Mouse (Mus musculus) testis, postnatal 10 days (tissue): Measurements from ENCODE around the gene Fgfr2.

Source experiments
- DNase-seq: peaks from one replicate; pipeline ENCODE4 v3.0.0; 2021; ENCODE audit warnings: low spot score

Fgfr2 gene

DNA sequence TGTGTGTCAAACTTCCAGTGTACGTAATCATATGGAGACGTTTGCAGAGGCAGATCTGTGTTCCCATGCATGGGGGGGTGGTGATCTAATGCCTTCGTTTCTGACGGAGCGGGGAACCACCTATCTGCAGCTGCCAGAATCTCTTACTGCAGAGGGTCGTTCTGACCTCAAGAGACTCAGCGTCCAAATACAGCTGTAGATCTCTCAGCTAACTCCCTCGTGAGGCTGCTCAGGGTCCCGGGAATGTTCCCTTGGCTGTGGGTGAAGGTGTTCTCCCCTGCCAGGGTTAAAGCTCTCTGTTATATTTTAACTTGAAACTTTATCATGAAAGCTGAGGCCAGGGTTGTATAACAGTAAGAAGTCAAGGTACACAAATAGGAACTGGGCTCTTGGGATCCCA, 2414.2 kb downstream of the Fgfr2 start:
- DNase-seq, result no peak

GRCm38 (mm10) chr7:130705230-130705629, 2417.9 kb downstream of the Fgfr2 start:
- no peak for DNase-seq

DNA sequence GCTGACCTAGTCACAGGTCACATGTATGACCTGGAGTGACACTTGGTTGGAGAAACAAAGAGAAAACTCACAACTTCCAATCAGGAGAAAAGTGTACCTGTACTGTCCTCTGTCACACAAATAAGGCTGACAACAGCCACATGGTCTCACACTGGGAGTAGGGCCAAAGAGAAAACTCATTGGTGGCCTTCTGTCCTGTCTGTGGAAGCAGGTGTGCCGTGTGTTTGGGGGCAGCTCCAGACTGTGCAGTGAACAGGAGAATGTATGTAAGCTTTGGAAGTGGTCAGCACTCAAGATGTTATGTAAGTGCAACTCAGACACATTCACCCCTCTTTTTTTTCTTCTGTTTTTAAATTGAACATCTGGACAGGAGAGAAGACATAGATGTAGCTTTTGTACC, 2421.8 kb downstream of the Fgfr2 start:
- DNase-seq, result no peak

- no peak for DNase-seq
These were observed 2424.7 kb downstream of the Fgfr2 start for GRCm38 (mm10) chr7:130698480-130698879.

DNA sequence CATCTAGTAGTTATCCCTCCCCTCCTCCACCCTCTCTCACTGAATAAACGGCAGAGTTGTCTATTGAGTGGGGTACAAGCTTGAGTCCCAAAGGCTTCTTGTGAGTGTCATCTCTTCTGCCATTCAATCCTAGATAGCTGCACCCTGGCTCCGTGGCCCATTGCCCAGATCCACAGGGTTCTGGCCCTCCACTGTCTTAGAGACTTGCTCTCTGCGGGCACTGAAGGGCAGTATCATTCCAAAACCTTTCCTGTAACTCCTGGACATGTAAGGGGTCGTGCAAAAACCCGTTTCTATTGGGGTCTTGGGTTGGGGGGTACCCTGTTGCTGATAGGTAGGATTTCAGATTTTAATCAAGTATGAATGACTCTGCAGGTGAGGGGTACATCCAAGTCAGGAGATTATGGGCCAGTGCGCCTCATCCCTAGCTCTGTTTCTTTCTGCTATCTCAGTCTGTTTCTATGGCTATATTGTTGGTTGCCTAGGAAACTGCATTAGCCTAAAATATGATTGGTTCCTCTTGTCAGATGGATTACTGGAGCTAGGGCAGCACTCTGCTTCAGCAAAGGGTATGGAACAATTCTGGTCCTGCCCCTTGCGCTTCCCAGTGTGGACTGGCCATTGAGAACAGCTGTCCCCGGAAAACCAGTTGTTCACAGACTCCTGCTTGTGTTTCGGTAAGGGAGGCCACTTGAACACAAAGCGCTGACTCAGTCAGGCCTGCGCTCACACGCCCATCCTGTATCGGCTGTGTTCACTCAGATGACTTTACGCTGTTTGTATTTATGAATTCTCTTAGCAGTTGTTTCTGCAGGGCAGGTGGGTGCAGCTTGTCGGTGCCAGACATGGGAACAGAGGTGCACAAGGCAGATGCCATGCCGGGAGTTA, 2426.6 kb downstream of the Fgfr2 start:
- no peak for DNase-seq

DNA sequence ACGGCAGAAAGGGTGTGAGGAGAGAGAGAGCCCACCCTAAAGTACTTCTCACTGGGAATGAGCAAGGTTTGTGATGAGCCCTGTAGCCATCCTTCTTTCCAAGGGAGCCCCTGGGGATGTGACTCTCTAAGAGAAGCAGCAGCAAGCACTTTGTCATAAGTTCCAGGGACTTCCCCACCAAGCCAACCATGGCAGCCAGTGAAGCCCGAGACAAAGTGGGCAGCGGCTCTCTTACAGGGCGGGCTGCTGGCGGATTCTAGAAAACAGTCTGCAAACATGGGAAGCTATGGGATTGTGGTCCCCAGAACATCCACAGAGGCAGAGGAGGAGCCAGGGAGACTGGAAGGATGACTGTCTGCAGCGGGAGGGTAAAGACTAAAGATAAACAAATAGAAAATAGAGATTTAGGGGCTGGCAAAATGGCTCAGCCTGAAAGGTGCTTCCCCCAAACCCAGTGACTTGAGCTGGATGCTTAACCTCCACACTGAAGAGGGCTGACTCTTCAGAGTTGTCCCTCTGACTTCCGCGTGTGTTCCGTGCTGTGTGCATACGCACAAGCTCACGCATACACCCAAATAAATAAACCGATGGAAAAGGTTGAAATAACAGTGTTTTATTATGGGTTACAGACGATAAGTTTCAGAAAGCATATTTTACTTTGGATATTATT, 2427.3 kb downstream of the Fgfr2 start:
- DNase-seq, result no peak

DNA sequence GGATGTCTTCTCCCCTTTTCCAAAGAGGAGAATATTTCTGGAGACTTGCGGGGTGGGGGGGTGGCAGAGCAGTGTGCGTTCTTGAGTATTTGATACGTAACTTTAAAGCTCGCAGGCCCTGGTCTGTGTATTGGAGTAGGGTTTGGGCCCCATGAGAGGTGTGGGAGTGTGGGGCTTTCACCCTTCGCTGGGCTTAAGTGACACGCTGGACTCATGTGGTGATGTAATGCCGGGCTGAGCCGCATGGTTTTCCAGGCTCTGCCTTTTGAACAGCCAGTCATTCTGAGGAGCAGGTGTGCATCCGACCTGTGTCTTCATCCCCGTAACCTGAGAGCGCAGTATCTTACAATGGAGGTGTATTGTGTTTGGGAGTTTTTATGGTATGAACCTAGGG, 2429.4 kb downstream of the Fgfr2 start:
- no peak for DNase-seq

DNA sequence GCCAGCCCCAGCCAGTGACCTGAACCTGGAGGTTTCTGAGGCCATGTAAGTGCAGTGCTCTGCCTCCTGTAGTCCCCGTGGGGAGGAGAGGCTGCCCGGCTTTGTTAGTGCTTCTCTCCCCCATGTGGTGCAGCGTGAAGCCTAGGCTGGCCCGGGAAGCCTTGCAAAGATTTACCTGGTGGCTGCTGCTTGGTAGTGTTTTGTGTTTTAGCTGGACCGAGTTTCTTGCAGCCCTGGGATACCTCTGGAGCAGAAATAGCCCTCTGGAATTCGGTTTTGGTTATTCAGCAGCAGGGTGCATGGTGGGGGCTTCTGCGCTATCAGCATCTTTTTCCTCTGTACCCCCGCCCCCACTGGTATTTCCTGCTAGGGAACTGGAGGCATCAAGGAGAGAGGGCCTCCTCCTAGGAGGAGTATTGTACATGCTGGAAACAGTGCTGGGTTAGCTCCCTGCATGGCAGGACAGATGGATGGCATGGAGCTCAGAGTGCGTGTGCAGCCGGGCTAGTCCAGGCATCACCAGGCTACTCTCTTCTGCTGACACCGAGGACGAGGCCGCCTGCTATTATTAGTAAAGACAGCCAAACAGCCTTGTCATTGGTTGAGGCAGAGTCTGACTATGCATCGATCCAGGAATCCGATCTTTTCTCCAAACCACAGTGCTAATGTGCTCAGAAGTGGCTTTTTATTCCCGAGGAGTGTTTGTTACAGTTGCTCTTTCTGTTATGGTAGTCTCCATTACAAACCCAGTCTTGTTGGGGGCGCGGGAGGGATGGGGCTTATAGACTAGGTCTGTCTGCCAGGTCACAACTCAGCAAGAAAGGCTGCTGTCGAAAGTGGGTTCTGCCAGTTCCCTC, 2430.0 kb downstream of the Fgfr2 start:
- no peak for DNase-seq

DNA sequence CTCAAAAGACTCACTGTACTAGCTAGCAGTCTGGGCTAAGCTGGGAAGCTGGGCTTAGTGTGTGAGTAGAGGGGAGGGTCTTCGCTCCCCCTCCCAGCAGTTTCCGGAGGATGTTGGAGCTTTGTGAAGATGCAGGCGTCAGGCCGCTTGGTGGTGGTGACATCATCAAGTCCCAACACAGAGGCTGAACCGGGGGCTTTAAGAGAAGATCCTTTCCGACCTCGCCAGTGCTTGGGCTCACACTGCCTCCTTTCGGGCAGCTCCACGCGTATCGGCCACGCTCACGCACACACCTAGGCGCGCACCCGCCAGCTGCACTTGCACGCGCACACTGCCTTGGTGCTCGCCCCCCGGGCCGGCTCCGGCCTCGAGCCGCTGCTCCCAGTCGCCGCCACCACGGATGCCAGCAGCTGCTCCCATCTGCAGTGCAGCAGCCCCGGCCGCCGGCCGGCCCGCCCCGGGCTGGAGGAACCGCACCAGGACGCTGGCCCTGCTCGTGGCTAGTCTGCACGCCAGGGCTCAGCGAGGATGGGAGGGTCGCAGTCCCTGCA, 2430.7 kb downstream of the Fgfr2 start:
- peak; percentile 80 for DNase-seq

- DNase-seq, result no peak
These were observed 2431.2 kb downstream of the Fgfr2 start for GRCm38 (mm10) chr7:130691931-130692330.

DNA sequence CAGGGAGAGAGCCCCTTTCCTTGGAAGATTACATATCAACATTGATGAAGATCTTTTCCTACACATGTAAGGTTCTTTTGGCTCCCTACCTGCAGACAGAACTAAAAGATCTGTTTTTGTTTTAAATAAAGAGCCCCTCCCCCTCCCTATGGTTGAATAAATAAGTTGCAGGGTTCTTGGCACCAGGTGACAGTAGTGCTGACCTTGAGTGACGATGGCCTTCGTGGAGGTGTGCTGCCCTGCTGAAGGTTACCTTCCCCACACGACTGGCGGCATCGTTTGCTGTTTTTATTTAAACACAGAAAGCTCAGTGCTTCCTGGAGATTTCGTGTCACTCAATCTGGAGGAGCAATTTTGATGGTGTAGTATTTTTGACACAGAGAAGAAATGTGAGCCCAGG, 2432.3 kb downstream of the Fgfr2 start:
- no peak for DNase-seq

DNA sequence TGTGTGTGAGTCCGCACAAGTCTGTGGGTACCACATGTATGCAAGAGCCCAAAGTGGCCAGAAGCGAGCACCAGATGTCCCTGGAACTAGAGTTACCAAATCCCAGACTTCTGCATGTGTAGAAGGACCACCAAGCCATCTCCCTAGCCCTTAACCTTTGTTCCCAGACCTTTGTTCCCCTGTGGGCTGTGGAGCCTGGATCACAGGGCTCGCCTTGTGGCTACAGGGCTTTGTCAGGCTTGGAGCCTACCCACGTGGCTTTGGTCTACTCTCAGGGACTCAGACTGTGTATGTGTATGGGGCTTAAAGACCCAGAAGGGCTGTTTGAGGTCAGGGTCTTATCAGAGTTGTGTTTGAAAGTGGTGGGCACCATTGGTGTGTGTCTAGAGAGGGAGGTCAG, 2434.5 kb downstream of the Fgfr2 start:
- no peak for DNase-seq

- DNase-seq, result peak; percentile 62
These were observed 2441.4 kb downstream of the Fgfr2 start for GRCm38 (mm10) chr7:130681798-130682197.

- DNase-seq, result no peak
These were observed 2444.7 kb downstream of the Fgfr2 start for GRCm38 (mm10) chr7:130678414-130678813.

DNA sequence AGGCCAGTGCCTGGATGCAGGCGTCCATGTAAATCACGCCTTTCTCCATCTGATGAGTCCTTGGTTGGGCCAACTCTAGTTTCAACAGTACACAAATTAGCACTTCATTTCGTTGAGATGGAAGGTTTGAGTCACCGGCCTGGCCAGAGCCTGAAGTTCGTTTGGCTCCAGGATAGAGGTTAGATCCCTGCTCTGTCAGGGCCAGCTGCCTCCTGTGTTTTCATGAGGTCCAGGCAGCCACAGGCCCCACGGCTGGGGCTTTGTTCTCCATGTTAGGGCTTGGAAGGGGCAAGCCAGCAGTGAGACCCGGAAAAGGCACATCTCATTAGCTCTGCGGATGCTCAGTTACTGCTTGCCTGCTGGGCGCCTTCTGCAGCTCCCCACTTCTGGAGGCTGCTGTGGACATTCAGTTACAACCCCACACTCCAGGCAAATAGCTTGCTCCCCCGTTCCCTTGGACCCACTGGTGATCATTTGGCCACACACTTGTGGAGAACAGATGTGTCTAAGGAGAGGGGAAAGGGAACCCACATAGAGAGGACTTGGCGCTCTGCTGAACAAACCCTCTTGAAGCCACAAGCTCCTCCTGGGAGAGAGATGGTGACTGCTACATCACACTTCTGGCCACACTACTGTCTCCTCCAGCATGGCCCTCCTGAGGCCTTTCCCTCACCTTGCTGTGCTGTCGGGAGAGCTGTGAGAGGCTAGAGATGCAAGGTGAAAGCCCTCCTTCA, 2445.4 kb downstream of the Fgfr2 start:
- no peak for DNase-seq

DNA sequence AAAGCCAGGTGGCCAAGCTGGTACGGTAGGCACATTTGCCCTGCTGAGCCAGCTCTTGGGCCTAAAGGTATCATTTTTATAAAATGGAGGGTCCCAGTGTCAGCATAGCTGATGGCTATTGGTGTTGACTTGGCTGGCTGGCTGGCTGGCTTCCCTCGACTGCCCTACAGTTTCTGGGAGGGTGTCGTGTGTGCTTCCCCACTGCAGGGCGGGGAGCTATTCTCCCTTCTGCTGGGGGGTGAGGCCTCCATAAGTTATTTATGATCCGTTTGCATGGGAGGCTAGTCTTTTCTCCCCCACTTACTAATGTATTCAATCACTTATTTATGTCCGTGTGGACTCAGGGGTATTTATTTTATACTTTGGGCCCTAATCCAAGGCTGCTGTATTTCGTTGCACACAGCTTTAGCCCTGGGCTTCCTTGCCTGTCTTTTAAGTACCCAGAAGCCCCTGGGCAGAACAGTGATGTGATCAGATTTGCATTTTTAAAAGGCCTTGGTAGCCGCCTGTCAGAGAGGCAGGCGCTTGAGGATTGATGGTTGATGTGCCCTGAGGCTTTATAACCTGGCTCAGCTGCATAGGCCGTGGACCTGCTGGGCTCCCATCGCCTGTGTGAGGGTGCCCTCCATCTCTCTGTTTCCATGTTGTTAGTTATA, 2446.1 kb downstream of the Fgfr2 start:
- DNase-seq, result no peak

DNA sequence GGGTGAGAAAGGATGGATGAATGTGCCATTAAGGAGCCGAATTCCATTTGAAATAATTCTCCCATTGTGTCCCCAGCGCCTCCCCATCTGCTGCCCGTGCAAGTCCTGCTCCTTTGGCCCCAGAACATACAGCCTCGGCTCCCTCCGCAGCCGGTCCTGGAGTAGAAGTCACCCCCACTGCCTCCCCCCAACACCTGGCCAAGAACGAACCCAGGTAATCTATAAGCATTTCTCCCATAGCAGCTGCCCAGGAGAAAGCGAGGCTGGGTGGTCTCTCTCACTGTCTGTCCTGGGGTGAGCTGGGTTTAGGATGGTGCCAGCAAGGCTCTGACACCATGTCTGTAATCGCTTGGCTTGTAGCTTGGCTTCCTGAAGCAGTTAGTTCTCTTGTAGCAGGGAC, 2448.6 kb downstream of the Fgfr2 start:
- DNase-seq, result peak; percentile 37

GRCm38 (mm10) chr7:130673169-130674033, 2449.7 kb downstream of the Fgfr2 start:
- DNase-seq, result peak; percentile 68

DNA sequence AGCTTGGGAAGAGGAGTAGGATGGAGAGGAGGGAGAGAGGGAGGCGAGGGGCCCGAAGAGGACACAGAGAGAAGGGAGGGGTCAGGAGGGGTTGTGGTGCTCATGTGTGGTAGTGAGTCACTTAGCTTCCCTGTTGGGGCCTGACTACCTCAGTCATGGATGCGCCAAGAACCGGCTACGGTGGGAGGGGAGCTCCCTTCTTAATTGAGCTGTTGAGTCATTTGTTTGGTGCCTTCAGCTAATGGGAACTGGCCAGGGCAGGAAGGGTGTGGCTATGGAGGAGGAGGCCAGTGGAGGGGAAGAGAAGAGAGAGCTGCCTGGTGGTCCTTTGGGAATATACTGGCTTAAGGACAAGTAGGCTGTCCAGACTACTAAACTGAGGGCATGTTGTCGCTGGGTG, 2451.8 kb downstream of the Fgfr2 start:
- peak; percentile 62 for DNase-seq

- peak; percentile 36 for DNase-seq
These were observed 2452.8 kb downstream of the Fgfr2 start for GRCm38 (mm10) chr7:130670358-130670757.
